In genomic region chr1:83906906-83907305, GRCm38 (mm10) we compare ENCODE assay signal across 12 mouse cellular contexts.
DNase-seq lines count a peak whose midpoint lies in the region; ATAC-seq lines count a peak whose summit lies in the region.
"Had no signal": no experiment of that assay in that cellular context is flagged by ENCODE, and none has a peak within 500 bp of the region (broad histone marks: within the 10 kb centered on the region; RNA-seq: fewer than 3 reads in every experiment).

No protein-coding gene starts in this region.

- no peak overlapping the region for H3K27ac ChIP-seq in intestine, embryonic 16.5 days (ENCODE audit: low read length)
- no peak overlapping the region for H3K27ac ChIP-seq in liver, embryonic 11.5 days (ENCODE audit: low read depth, low read length)
- H3K27ac ChIP-seq in hindbrain, embryonic 12.5 days, result no peak overlapping the region
- H3K27ac ChIP-seq: embryonic facial prominence, embryonic 10.5 days; stomach, embryonic 15.5 days had no signal

- H3K4me3 ChIP-seq in intestine, embryonic 16.5 days (ENCODE audit: low read length), result no peak overlapping the region
- H3K4me3 ChIP-seq in liver, embryonic 11.5 days (ENCODE audit: low read depth, low read length), result no peak overlapping the region
- no peak overlapping the region for H3K4me3 ChIP-seq in hindbrain, embryonic 12.5 days
- H3K4me3 ChIP-seq: embryonic facial prominence, embryonic 10.5 days; stomach, embryonic 15.5 days had no signal

- peak; percentile 93 for DNase-seq in heart, adult 11 months
- DNase-seq in heart, postnatal 25 days (ENCODE audit: low spot score), result no peak
- peak; percentile 29 for DNase-seq in adrenal gland, postnatal 14 days
- no peak for DNase-seq in liver, embryonic 11.5 days (ENCODE audit: low spot score)
- no peak for DNase-seq in layer of hippocampus, postnatal 25 days (ENCODE audit: extremely low spot score in 1 of 2, low spot score in 1 of 2)
- no peak for DNase-seq in cerebellum, postnatal 25 days
- DNase-seq: layer of hippocampus, postnatal 36 days had no signal

- peaks cover 7% of the 10 kb centered on the region; the same call in 1 of the 2 replicates for H3K4me1 ChIP-seq in intestine, embryonic 16.5 days (ENCODE audit: control insufficient read depth, insufficient read depth, low read length)
- no peaks in the 10 kb centered on the region for H3K4me1 ChIP-seq in liver, embryonic 11.5 days (replicated peaks; ENCODE audit: control insufficient read depth, insufficient read depth, low read length)
- H3K4me1 ChIP-seq in hindbrain, embryonic 12.5 days, result 0 out of 2 replicates have a peak, but pooled peaks cover 2% of the 10 kb centered on the region
- H3K4me1 ChIP-seq: embryonic facial prominence, embryonic 10.5 days had no signal

- no peaks in the 10 kb centered on the region for H3K36me3 ChIP-seq in intestine, embryonic 16.5 days (ENCODE audit: control insufficient read depth, insufficient read depth, low read length)
- no peaks in the 10 kb centered on the region for H3K36me3 ChIP-seq in liver, embryonic 11.5 days (ENCODE audit: control insufficient read depth, insufficient read depth, low read length)
- H3K36me3 ChIP-seq in hindbrain, embryonic 12.5 days, result no peaks in the 10 kb centered on the region
- H3K36me3 ChIP-seq: embryonic facial prominence, embryonic 10.5 days; stomach, embryonic 15.5 days had no signal

- ATAC-seq in intestine, embryonic 16.5 days, result peak; percentile 89
- ATAC-seq in liver, embryonic 11.5 days (replicated peaks; ENCODE audit: low FRiP score), result peak; percentile 41; the same call in 1 of the 2 replicates
- no peak; the same call in 1 of the 2 replicates for ATAC-seq in hindbrain, embryonic 12.5 days (ENCODE audit: low FRiP score)
- ATAC-seq: forebrain, embryonic 16.5 days had no signal

- H3K4me2 ChIP-seq in intestine, embryonic 16.5 days (ENCODE audit: low read depth, low read length), result no peak overlapping the region
- no peak overlapping the region for H3K4me2 ChIP-seq in liver, embryonic 11.5 days
- no peak overlapping the region for H3K4me2 ChIP-seq in hindbrain, embryonic 12.5 days (replicated peaks)
- H3K4me2 ChIP-seq: stomach, embryonic 15.5 days had no signal

- intact Hi-C loops in heart, postnatal 25 days (cut with DNase I), result no loop called here

- no peak overlapping the region for H3K9ac ChIP-seq in intestine, embryonic 16.5 days (ENCODE audit: low read depth, low read length)
- no peak overlapping the region for H3K9ac ChIP-seq in liver, embryonic 11.5 days (ENCODE audit: low read depth, low read length)
- no peak overlapping the region for H3K9ac ChIP-seq in hindbrain, embryonic 12.5 days
- H3K9ac ChIP-seq: stomach, embryonic 15.5 days had no signal

- H3K9me3 ChIP-seq in intestine, embryonic 16.5 days (ENCODE audit: control insufficient read depth, low read length), result no peaks in the 10 kb centered on the region
- no peaks in the 10 kb centered on the region for H3K9me3 ChIP-seq in liver, embryonic 11.5 days (ENCODE audit: control insufficient read depth, low read length)
- H3K9me3 ChIP-seq in hindbrain, embryonic 12.5 days (replicated peaks), result no peaks in the 10 kb centered on the region
- H3K9me3 ChIP-seq: embryonic facial prominence, embryonic 10.5 days; stomach, embryonic 15.5 days had no signal

- H3K27me3 ChIP-seq in intestine, embryonic 16.5 days (replicated peaks; ENCODE audit: control insufficient read depth, insufficient read depth, low read length), result no peaks in the 10 kb centered on the region
- no peaks in the 10 kb centered on the region for H3K27me3 ChIP-seq in liver, embryonic 11.5 days (replicated peaks; ENCODE audit: control insufficient read depth, insufficient read depth, low read length)
- H3K27me3 ChIP-seq in hindbrain, embryonic 12.5 days, result no peaks in the 10 kb centered on the region
- H3K27me3 ChIP-seq: stomach, embryonic 15.5 days had no signal

Comparison
In these comparisons a context has a peak if more than half of its experiments do, and no peak if none do; other contexts are left out.
1. DNase-seq: peak in heart, adult 11 months (single experiment) and adrenal gland, postnatal 14 days (single experiment); none in heart, postnatal 25 days (single experiment), liver, embryonic 11.5 days (single experiment), layer of hippocampus, postnatal 25 days (0 of 2) and cerebellum, postnatal 25 days (0 of 2).